Mouse (Mus musculus) layer of hippocampus, postnatal 14 days (tissue): ENCODE results near the gene Senp3. TPM values are rescaled to one million over a fixed set of nuclear protein-coding genes. Genes with fewer than 3 reads are reported as not detected.
"Not testable (repeated sequence)": the region's sequence is repeated elsewhere in the genome, so short reads cannot be mapped to it uniquely, and the experiment has no call there.

Experiments used
- DNase-seq, 2 experiments: peaks; one replicate each; pipeline ENCODE4 v3.0.0; 2021 to 2022; ENCODE audit warnings: low spot score in 2 of 2, mixed read lengths in 1 of 2
- microRNA-seq, 2 experiments: library from miRNA; unstranded; fragments of <30 nt; microRNA quantifications; one replicate each; pipeline ENCODE4 v1.2.0; 2021
- total RNA-seq, 2 experiments: library from RNA; stranded (reverse); gene quantifications; 2 replicates each; pipeline ENCODE4 v1.2.3; 2021

Gene Senp3
- total RNA-seq, 2 experiments from 2014 or later, result 84.3 to 88.5 TPM

DNA sequence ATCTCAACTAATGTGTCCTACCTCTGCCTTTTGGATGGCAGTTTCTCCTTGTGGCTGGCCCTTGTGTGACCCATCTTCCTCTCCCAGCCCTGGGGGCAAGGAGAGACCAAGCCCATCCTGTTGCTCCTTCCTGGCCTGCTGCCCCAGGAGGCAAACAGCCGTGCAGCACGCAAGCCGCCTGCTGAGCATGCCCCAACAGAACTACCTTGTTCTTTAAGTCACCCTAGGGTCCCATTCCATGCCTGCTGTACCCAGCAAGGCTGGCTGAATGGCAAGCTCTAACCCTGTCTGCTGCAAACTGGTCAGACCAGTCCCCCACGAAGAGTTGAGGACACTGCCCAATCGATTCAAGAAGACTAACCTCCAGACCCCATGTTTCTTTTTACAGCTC, 25.8 kb downstream of the Senp3 start:
- no peak for DNase-seq

DNA sequence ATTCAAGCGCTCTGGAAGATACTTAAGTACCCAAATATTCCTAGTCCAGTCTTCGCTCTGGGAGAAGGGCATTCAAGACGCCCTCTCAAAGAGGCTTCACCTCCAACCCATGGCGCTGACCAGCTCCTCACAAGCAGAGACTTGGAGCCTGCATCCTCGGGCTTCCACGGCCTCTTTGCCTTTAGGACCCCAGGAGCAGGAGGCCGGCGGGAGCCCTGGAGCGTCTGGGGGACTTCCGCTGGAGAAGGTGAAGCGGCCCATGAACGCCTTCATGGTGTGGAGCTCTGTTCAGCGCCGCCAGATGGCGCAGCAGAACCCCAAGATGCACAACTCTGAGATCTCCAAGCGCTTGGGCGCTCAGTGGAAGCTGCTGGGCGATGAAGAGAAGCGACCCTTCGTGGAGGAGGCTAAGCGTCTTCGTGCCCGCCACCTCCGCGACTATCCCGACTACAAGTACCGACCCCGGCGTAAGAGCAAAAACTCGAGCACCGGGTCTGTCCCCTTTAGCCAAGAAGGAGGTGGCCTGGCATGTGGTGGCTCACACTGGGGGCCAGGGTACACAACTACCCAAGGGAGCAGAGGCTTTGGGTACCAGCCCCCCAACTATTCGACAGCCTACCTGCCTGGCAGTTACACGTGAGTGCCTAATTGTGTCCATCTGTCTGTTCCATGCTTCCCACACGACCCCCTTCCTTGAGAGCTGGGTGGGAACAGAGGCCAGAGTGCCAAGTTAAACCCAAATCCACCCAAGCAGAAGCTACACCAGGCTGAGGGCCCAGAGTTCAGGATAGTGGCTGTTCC, 26.4 kb downstream of the Senp3 start, which contains the start of gene Sox15:
Gene Sox15, plus strand, starts transcription at position 51 of the 801 bp plus-strand sequence.
- peak; percentile 66 to 79 for DNase-seq

DNA sequence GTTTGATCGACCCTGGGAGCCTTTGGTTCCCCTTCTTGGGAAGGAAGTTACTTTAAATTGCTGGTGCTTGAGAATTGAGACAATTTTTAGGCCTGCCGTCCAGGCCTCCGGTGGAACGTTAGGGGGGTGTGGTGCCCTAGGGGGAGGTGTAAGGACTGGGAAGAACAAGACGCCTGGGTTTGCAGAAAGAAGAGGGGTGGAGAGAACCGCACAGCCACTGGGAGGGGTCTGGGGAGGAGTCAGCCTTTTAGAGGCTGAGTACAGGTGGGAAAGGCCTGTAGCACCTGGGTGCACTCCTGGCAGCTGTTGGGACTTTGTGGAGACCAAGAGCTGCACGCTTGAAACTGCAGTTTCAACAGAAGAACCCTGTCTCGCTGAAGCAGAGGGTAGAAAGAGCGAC, 27.1 kb downstream of the Senp3 start:
- DNase-seq, result no peak

DNA sequence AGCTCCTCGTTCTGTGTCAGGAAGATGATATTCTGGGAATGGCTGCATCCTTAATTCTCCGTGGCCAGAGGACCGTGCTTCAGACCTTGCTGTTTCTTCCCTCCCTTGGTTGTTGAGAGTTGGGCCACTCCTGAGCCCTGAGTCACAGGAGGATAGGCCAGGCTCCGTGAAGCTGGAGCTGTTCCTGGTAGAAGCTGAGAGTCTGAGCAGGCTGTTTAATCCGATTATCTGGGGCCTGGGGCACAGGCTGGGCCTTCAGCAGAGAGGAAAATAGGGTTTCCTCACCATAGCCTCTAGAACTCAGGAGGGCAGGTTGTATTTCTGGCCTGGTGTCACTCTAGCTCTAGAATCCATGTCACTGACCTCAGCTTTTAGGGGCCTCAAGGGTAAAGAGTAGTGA, 28.5 kb downstream of the Senp3 start:
- no peak for DNase-seq

DNA sequence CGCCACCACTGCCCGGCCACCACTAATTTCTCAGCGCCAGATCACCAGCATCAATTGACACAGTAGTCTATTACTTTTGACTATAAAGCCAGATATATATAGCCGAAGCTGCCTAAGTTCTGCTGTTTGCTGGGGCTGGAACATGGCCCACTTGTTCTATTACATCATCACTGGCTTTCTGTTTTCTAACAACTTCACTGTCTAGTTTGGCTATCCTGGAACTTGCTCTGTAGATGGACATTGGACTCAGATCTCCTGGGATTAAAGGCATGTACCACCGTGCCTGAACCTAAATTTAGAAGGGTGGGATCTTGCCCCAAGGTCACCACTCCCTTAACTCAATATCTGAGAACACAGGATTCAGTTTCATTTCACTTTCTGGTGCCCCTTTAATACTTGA, 36.0 kb downstream of the Senp3 start:
- no peak for DNase-seq

DNA sequence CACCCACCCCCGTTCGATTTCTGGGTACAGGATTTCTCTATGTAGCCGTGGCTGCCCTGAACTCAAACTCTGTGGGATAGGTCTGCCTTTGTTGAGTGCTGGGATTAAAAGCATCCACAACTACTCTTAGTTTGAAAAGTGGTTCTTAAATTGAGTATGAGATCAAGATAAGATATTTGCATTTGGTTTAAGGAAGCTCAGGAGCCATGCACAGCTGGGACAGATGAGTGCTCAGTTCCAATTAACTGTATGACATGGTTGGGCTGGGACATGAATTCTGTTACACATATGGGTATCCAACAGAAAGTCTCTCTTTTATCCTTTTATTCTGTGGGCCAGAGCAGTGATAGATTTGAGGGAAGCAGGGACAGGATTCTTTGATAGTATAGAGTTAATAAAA, 46.4 kb downstream of the Senp3 start:
- DNase-seq, result no peak

DNA sequence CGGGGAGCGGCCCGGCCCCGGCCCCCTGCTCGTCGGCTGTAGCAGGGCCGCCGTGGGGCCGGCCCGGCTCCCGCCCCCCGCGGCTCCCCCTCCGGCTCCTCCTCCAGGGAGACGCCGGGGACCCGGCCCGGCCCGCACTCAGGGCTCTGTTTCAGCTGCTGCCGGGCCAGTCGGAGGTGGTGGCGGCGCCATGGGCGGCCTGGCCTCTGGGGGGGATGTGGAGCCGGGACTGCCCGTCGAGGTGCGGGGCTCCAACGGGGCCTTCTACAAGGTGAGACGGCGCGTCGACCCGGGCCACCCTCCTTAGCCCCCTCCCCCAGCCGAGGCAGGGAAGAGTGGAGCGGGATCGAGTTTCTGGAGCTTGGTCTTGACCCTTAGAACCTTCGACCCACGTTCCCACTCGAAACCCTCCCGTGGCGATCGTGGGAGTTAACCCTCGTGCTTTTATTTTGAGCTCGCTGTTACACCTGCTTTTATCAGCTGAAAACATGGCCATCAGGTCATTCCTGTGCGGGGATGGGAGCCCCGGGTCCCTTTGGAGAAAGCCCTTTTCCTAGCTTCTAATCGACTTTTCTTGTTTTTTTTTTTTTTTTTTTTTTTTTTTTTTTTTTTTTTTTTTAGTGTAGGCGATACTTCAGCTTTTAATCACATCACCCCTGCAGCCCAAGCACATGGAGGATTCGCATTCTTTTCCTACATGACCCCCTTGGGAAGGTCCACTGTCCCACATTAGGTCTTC, 48.6 kb downstream of the Senp3 start:
- DNase-seq, result peak in 1 of 2 experiments; percentile 47

DNA sequence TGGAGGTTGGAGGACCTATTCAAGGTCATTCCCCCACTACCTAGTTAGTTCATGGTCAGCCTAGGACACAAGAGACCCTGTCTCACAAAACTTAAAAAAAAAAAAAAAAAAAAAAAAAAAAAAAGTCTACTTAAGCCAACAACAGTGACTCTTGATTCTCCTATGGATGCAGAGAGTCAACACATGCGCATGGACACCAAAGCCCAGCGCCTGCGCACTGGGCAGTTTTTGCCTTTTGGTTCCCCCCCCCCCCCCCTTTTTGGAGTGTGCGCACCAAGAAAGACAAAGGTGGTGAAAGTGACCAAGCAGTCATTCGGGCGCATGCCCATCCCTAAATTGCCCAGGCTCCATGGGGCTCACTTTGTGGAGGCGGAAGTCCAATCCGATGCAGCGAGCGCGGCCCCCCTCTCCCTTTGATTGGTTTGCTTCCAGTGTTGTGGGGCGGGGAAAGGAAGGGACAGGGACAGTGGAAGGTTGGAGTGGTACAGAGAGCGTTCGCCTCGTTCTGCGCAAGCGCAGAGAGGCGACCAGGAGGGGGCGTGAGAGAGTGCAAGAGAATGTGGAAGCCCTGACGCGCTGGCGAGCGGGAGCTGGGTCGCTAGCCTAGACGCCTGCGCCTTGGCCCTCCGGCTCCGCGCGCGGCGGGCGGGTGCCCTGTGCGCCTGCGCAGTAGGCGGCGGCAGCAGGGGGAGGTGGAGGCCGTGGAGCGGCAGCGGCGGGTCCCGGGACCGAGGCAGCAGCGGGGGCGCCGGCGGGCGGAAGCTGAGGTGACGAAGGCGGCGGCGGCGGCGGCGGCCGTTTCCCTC, 49.4 kb downstream of the Senp3 start, which contains the start of gene Fxr2:
Gene Fxr2, plus strand, starts transcription at position 707 of the 806 bp plus-strand sequence.
- DNase-seq, result peak; percentile 100

DNA sequence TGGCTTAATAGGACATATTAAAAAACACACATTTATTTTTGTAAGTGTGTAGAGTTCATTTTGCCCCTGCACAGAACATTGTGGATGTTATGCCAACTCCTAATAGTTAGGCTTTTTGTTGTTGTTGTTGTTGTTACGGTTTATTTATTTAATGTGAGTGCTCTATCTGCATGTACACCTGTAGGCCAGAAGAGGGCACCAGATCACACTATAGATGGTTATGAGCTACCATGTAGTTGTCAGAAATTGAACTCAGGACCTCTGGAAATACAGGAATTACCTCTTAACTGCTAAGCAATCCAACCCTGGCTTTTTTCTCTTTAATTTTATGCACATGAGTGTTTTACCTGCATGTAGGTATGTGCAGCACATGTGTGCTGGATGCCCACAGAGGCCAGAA, 52.1 kb downstream of the Senp3 start:
- DNase-seq, result no peak

DNA sequence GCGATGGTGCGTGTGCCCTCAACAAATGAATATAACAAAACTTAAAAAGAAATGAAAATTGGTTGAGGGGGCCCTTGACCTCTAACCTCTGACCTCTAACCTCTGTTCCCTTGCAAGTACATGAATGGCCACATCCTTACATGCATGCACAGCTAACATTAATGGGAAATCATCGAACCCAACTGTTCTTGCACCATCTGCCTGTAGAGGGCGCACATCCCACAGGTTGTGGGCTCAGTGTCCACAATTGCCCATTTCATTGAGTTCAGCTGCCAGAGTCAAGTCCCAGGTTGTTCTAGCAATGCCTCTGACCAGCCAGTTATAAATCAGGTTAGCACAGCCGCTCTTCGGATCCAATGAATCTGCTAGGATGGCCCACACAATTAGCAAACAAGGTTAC, 53.6 kb downstream of the Senp3 start:
- peak; percentile 53 to 72 for DNase-seq

DNA sequence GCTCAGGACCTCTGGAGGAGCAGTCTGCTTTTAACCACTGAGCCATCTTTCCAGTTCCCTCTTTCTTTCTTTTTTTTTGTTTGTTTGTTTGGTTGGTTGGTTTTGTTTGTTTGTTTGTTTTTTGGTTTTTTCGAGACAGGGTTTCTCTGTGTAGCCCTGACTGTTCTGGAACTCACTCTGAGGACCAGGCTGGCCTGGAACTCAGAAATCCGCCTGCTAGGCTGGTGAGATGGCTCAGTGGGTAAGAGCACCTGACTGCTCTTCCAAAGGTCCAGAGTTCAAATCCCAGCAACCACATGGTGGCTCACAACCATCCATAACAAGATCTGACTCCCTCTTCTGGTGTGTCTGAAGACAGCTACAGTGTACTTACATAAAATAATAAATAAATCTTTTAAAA, 57.5 kb downstream of the Senp3 start:
- not testable (repeated sequence) for DNase-seq

Small RNAs within 50 kb of the gene (microRNA-seq; reads per million reads assigned to microRNA genes)
- gene Mir1934, result 4.0 to 6.8 reads per million in 2 experiments
- 0 reads per million in 2 experiments for gene Mir467f

Other genes starting within 250 kb of the Senp3 start
- gene Dnah2, start 133.0 kb downstream of the Senp3 start, total RNA-seq, result 1 to 10 TPM; 5.8 to 6.3 TPM
- 100 to 1,000 TPM; 144 to 156 TPM for gene Efnb3, start 121.9 kb downstream of the Senp3 start, total RNA-seq
- 1 to 10 TPM; 8.6 to 9.5 TPM for gene Wrap53, start 101.8 kb downstream of the Senp3 start, total RNA-seq
- gene Trp53, start 101.7 kb downstream of the Senp3 start, total RNA-seq, result 10 to 100 TPM; 27.3 to 29.6 TPM
- gene Atp1b2, start 76.1 kb downstream of the Senp3 start, total RNA-seq, result 100 to 1,000 TPM; 513 to 551 TPM
- not detected for gene Shbg, start 64.2 kb downstream of the Senp3 start, total RNA-seq
- 10 to 100 TPM; 16.1 to 19.8 TPM for gene Sat2, start 60.1 kb downstream of the Senp3 start, total RNA-seq
- 100 to 1,000 TPM; 105 to 106 TPM for gene Fxr2, start 49.1 kb downstream of the Senp3 start, total RNA-seq
- under 1 TPM in 1 of 2 experiments, not detected in 1; 0.48 TPM for gene Sox15, start 26.8 kb downstream of the Senp3 start, total RNA-seq
- gene Mpdu1, start 19.4 kb downstream of the Senp3 start, total RNA-seq, result 10 to 100 TPM; 73.3 to 82.4 TPM
- gene Cd68, start 15.9 kb downstream of the Senp3 start, total RNA-seq, result 10 to 100 TPM; 13.1 to 18.5 TPM
- gene Eif4a1, start 9.7 kb downstream of the Senp3 start, total RNA-seq, result 100 to 1,000 TPM; 409 to 418 TPM
- gene Tnfsf13, start 3.7 kb upstream of the Senp3 start, total RNA-seq, result 1 to 10 TPM in 1 of 2 experiments, under 1 TPM in 1; 0.88 to 1.1 TPM
- 1 to 10 TPM; 5.8 to 6.5 TPM for gene Tnfsf12, start 13.8 kb upstream of the Senp3 start, total RNA-seq
- gene Tnfsfm13, start 14.0 kb upstream of the Senp3 start, total RNA-seq, result 1 to 10 TPM in 1 of 2 experiments, under 1 TPM in 1; 0.45 to 1.0 TPM
- gene Polr2a, start 76.6 kb upstream of the Senp3 start, total RNA-seq, result 10 to 100 TPM; 62.8 to 68.5 TPM
- under 1 TPM in 1 of 2 experiments, not detected in 1; 0.21 TPM for gene Slc35g3, start 79.9 kb upstream of the Senp3 start, total RNA-seq
- gene Zbtb4, start 83.8 kb upstream of the Senp3 start, total RNA-seq, result 10 to 100 TPM; 82.0 to 83.5 TPM
- gene Chrnb1, start 113.9 kb upstream of the Senp3 start, total RNA-seq, result 1 to 10 TPM; 1.0 to 1.1 TPM
- gene Fgf11, start 119.8 kb upstream of the Senp3 start, total RNA-seq, result 10 to 100 TPM; 22.8 to 23.7 TPM
- gene Tmem102, start 123.5 kb upstream of the Senp3 start, total RNA-seq, result not detected
- gene Gm39566, start 133.2 kb upstream of the Senp3 start, total RNA-seq, result not detected
- not detected for gene Spem2, start 136.4 kb upstream of the Senp3 start, total RNA-seq
- gene Spem1, start 140.1 kb upstream of the Senp3 start, total RNA-seq, result under 1 TPM; 0.50 to 0.74 TPM
- gene Nlgn2, start 155.7 kb upstream of the Senp3 start, total RNA-seq, result 100 to 1,000 TPM; 220 to 226 TPM
- 100 to 1,000 TPM; 150 to 162 TPM for gene Tmem256, start 156.4 kb upstream of the Senp3 start, total RNA-seq
- gene Plscr3, start 164.3 kb upstream of the Senp3 start, total RNA-seq, result 10 to 100 TPM; 22.0 to 23.3 TPM
- not detected for gene Tnk1, start 176.6 kb upstream of the Senp3 start, total RNA-seq
- gene Tmem95, start 195.9 kb upstream of the Senp3 start, total RNA-seq, result not detected
- 1 to 10 TPM; 1.1 to 1.2 TPM for gene Kctd11, start 199.3 kb upstream of the Senp3 start, total RNA-seq
- under 1 TPM in 1 of 2 experiments, not detected in 1; 0.30 TPM for gene Acap1, start 213.5 kb upstream of the Senp3 start, total RNA-seq
- gene 2810408A11Rik, start 218.9 kb upstream of the Senp3 start, total RNA-seq, result 1 to 10 TPM; 1.5 to 2.1 TPM
- 100 to 1,000 TPM; 108 to 124 TPM for gene Neurl4, start 219.0 kb upstream of the Senp3 start, total RNA-seq
- gene Gps2, start 231.8 kb upstream of the Senp3 start, total RNA-seq, result 10 to 100 TPM; 28.5 to 29.3 TPM
- gene Eif5a, start 239.9 kb upstream of the Senp3 start, total RNA-seq, result 100 to 1,000 TPM; 446 to 451 TPM